Mouse (Mus musculus): ENCODE results near the gene Cdc45.
"Not testable (repeated sequence)": the region's sequence is repeated elsewhere in the genome, so short reads cannot be mapped to it uniquely, and the experiment has no call there.

Cdc45 gene

GRCm38 (mm10) chr16:18811468-18812384, at the start of gene Cdc45, which contains the start of gene Ufd1:
Cdc45 (minus strand) TSS chr16:18811987.
Ufd1 (plus strand) TSS chr16:18811779.
- in situ Hi-C loops (cut with MboI): no loop called here

- in situ Hi-C loops (cut with MboI): no loop called here
Measured at GRCm38 (mm10) chr16:18860186-18860585, 48.4 kb upstream of the Cdc45 start.

- in situ Hi-C loops (cut with MboI): no loop called here
Measured at GRCm38 (mm10) chr16:18858551-18858950, 46.8 kb upstream of the Cdc45 start.

- in situ Hi-C loops (cut with MboI): not testable (repeated sequence)
Measured at GRCm38 (mm10) chr16:18849521-18850190, 37.9 kb upstream of the Cdc45 start.

GRCm38 (mm10) chr16:18846301-18846820, 34.6 kb upstream of the Cdc45 start:
- in situ Hi-C loops (cut with MboI): no loop called here

- in situ Hi-C loops (cut with MboI): no loop called here
Measured at GRCm38 (mm10) chr16:18838346-18838745, 26.6 kb upstream of the Cdc45 start.

GRCm38 (mm10) chr16:18836468-18837208, 24.9 kb upstream of the Cdc45 start, which contains the start of the genes 2510002D24Rik and Gm28539:
2510002D24Rik (plus strand) TSS chr16:18836578.
Gm28539 (plus strand) TSS chr16:18836584.
- in situ Hi-C loops (cut with MboI): no loop called here

- in situ Hi-C loops (cut with MboI): no loop called here
Measured at GRCm38 (mm10) chr16:18836073-18836467, 24.3 kb upstream of the Cdc45 start.

- in situ Hi-C loops (cut with MboI): no loop called here
Measured at GRCm38 (mm10) chr16:18833486-18833885, 21.7 kb upstream of the Cdc45 start.

GRCm38 (mm10) chr16:18829102-18829501, 17.3 kb upstream of the Cdc45 start:
- in situ Hi-C loops (cut with MboI): no loop called here

GRCm38 (mm10) chr16:18828630-18829029, 16.8 kb upstream of the Cdc45 start:
- in situ Hi-C loops (cut with MboI): no loop called here

GRCm38 (mm10) chr16:18822925-18823324, 11.1 kb upstream of the Cdc45 start:
- in situ Hi-C loops (cut with MboI): no loop called here

- in situ Hi-C loops (cut with MboI): no loop called here
Measured at GRCm38 (mm10) chr16:18822356-18822755, 10.6 kb upstream of the Cdc45 start.

- in situ Hi-C loops (cut with MboI): no loop called here
Measured at GRCm38 (mm10) chr16:18812385-18812910, 661 bp upstream of the Cdc45 start.

- in situ Hi-C loops (cut with MboI): no loop called here
Measured at GRCm38 (mm10) chr16:18811032-18811431, 755 bp downstream of the Cdc45 start.

- in situ Hi-C loops (cut with MboI): no loop called here
Measured at GRCm38 (mm10) chr16:18809001-18809400, 2.8 kb downstream of the Cdc45 start.

- in situ Hi-C loops (cut with MboI): no loop called here
Measured at GRCm38 (mm10) chr16:18805746-18806145, 6.0 kb downstream of the Cdc45 start.

GRCm38 (mm10) chr16:18798841-18799240, 12.9 kb downstream of the Cdc45 start:
- in situ Hi-C loops (cut with MboI): no loop called here

- in situ Hi-C loops (cut with MboI): no loop called here
Measured at GRCm38 (mm10) chr16:18798151-18798550, 13.6 kb downstream of the Cdc45 start.

- in situ Hi-C loops (cut with MboI): no loop called here
Measured at GRCm38 (mm10) chr16:18796645-18797044, 15.1 kb downstream of the Cdc45 start.

GRCm38 (mm10) chr16:18795223-18795899, 16.4 kb downstream of the Cdc45 start:
- in situ Hi-C loops (cut with MboI): no loop called here

All from mature B cell (primary cell).